Mouse (Mus musculus) hindbrain, postnatal 0 days (tissue): ENCODE results near the gene Gatd1. TPM values are rescaled to one million over a fixed set of nuclear protein-coding genes. Genes with fewer than 3 reads are reported as not detected.
A peak's percentile ranks its signal among the peaks of the same experiment; 100 is the strongest.

Source experiments
- ATAC-seq: fragments of 200-750 bp; cut with Nextera tagmentation; 2 replicates; pipeline ENCODE4 v1.8.0; 2017; ENCODE audit warnings: mild to moderate bottlenecking, moderate TSS enrichment, moderate library complexity
- DNase-seq: peaks from one replicate; pipeline ENCODE4 v3.0.0-alpha.2; 2015; ENCODE audit warnings: low spot score
- H3K27ac ChIP-seq: fragments of 300-500 bp; sonication (generic); 2 replicates; pipeline ENCODE4 v1.5.1; 2014; ENCODE audit warnings: mild to moderate bottlenecking
- H3K27me3 ChIP-seq: fragments of 300-500 bp; sonication (generic); 2 replicates; pipeline ENCODE4 v1.6.1; 2014; ENCODE audit warnings: low read length, mixed read lengths; ENCODE audit not compliant: insufficient read depth
- H3K36me3 ChIP-seq: fragments of 300-500 bp; sonication (generic); 2 replicates; pipeline ENCODE4 v1.6.1; 2014; ENCODE audit warnings: low read length, mixed read lengths; ENCODE audit not compliant: insufficient read depth
- H3K4me1 ChIP-seq: fragments of 300-500 bp; sonication (generic); 2 replicates; pipeline ENCODE4 v1.6.1; 2014; ENCODE audit warnings: antibody characterized with exemption, low read length, mixed read lengths; ENCODE audit not compliant: insufficient read depth
- H3K4me2 ChIP-seq: fragments of 300-500 bp; sonication (generic); 2 replicates; pipeline ENCODE4 v1.6.1; 2014; ENCODE audit warnings: low read depth, mild to moderate bottlenecking, low read length, moderate library complexity, mixed read lengths
- H3K4me3 ChIP-seq: fragments of 300-500 bp; sonication (generic); 2 replicates; pipeline ENCODE4 v1.5.1; 2014; ENCODE audit warnings: low read length
- H3K9ac ChIP-seq: fragments of 300-500 bp; sonication (generic); replicated peaks from 2 replicates; pipeline ENCODE4 v1.6.1; 2014; ENCODE audit warnings: mild to moderate bottlenecking, low read length, moderate library complexity, mixed read lengths
- H3K9me3 ChIP-seq: fragments of 300-500 bp; sonication (generic); 2 replicates; pipeline ENCODE4 v1.6.1; 2016; ENCODE audit warnings: low read length, mixed read lengths
- CTCF ChIP-seq: IDR thresholded peaks from 2 replicates; pipeline ENCODE4 v1.5.1; 2016; ENCODE audit warnings: antibody characterized with exemption, control low read depth, low read depth
- WGBS: fragments of 180-500 bp; shearing (Covaris S2); extraction: QIAGEN DNeasy Blood & Tissue Kit; methylation state at CpG from one replicate; pipeline ENCODE4 v1.1.7; 2014; 5-methylcytosine and 5-hydroxymethylcytosine counted together
- polyA plus RNA-seq: library from polyadenylated mRNA; unstranded; fragments of >200 nt; fragmentation: Nextera tagmentation; extraction: Ambion mirVana; gene quantifications from 2 replicates; pipeline ENCODE4 v1.2.1, GENCODE M21; 2015
- total RNA-seq: library from RNA; depleted of rRNA; stranded (reverse); fragments of >200 nt; gene quantifications from 2 replicates; pipeline ENCODE4 v1.2.3, GENCODE M21; 2014

The Gatd1 gene
- total and polyA plus RNA-seq, 2 experiments from 2014 or later: 49.4 to 74.4 TPM

GRCm38 (mm10) chr7:141392552-141393222 lies 21.2 kb downstream of the Gatd1 start:
- Histone ChIP-seq H3K9me3 (no peaks in the 10 kb centered on the region), H3K4me1 (peaks cover 7% of the 10 kb centered on the region; the same call in 1 of the 2 replicates), H3K9ac (peak overlapping the region; percentile 69), H3K27me3 (no peaks in the 10 kb centered on the region), H3K4me3 (peak overlapping the region; percentile 60), H3K36me3 (peaks cover 12% of the 10 kb centered on the region), H3K27ac (peak overlapping the region; percentile 79), H3K4me2 (peak overlapping the region; percentile 98)
- ATAC-seq (no peak; the same call in 1 of the 2 replicates), DNase-seq (no peak)
- WGBS: 21% methylated on average over 9 of the region's 9 CpGs
- no peak for TF ChIP-seq CTCF

- Histone ChIP-seq H3K27ac (peak within 1 kb of the TSS; percentile 79), H3K9me3 (no peaks in the 10 kb centered on the region), H3K4me1 (peaks cover 7% of the 10 kb centered on the region; the same call in 1 of the 2 replicates), H3K27me3 (no peaks in the 10 kb centered on the region), H3K4me3 (peak within 1 kb of the TSS; percentile 60), H3K4me2 (peak within 1 kb of the TSS; percentile 98), H3K9ac (peak within 1 kb of the TSS; percentile 69), H3K36me3 (peaks cover 12% of the 10 kb centered on the region; the same call in 1 of the 2 replicates)
- WGBS: under 1% methylated on average over 57 of the region's 57 CpGs
- TF ChIP-seq CTCF: peak; percentile 10; the same call in 1 of the 2 replicates
- peak; percentile 96 for DNase-seq
- ATAC-seq: peak; percentile 96
These were observed 22.0 kb downstream of the Gatd1 start, which contains the start of gene Taldo1 for GRCm38 (mm10) chr7:141391625-141392551. Gene Taldo1 (plus strand): TSS chr7:141392199.

GRCm38 (mm10) chr7:141390326-141391259 lies 23.3 kb downstream of the Gatd1 start:
- H3K4me2 ChIP-seq: no peak overlapping the region
- ATAC-seq: no peak
- 58% methylated on average over 9 of the region's 9 CpGs for WGBS

GRCm38 (mm10) chr7:141388487-141389109 lies 25.3 kb downstream of the Gatd1 start:
- ATAC-seq: no peak
- no peaks in the 10 kb centered on the region for H3K36me3 ChIP-seq
- no peak for DNase-seq
- H3K4me1 ChIP-seq: peaks cover 7% of the 10 kb centered on the region; the same call in 1 of the 2 replicates
- H3K27ac ChIP-seq: no peak overlapping the region
- WGBS: 63% methylated on average over 3 of the region's 3 CpGs
- no peaks in the 10 kb centered on the region for H3K9me3 ChIP-seq
- H3K4me3 ChIP-seq: no peak overlapping the region
- H3K9ac ChIP-seq: no peak overlapping the region
- H3K27me3 ChIP-seq: no peaks in the 10 kb centered on the region
- no peak overlapping the region for H3K4me2 ChIP-seq
- no peak for TF ChIP-seq CTCF

More at GRCm38 (mm10) chr7:141390326-141391259, 23.3 kb downstream of the Gatd1 start:
- no peak overlapping the region for H3K9ac ChIP-seq
- DNase-seq: no peak
- no peaks in the 10 kb centered on the region for H3K9me3 ChIP-seq
- no peak for TF ChIP-seq CTCF
- 0 out of 2 replicates have a peak, but pooled peaks cover under 1% of the 10 kb centered on the region for H3K36me3 ChIP-seq
- no peak overlapping the region for H3K27ac ChIP-seq
- H3K4me3 ChIP-seq: no peak overlapping the region
- no peaks in the 10 kb centered on the region for H3K27me3 ChIP-seq
- peaks cover 7% of the 10 kb centered on the region; the same call in 1 of the 2 replicates for H3K4me1 ChIP-seq

GRCm38 (mm10) chr7:141387807-141388486 lies 26.0 kb downstream of the Gatd1 start:
- 53% methylated on average over 2 of the region's 2 CpGs for WGBS
- Histone ChIP-seq H3K4me1 (peaks cover 4% of the 10 kb centered on the region; the same call in 1 of the 2 replicates), H3K36me3 (no peaks in the 10 kb centered on the region), H3K4me3 (no peak overlapping the region), H3K9me3 (no peaks in the 10 kb centered on the region), H3K9ac (no peak overlapping the region), H3K27me3 (no peaks in the 10 kb centered on the region), H3K27ac (no peak overlapping the region), H3K4me2 (no peak overlapping the region)
- TF ChIP-seq CTCF: no peak
- ATAC-seq (no peak), DNase-seq (no peak)
